Mouse (Mus musculus): ENCODE measurements around the gene Cnbp. TPM values are rescaled to one million over a fixed set of nuclear protein-coding genes. Genes with fewer than 3 reads are reported as not detected.

Gene Cnbp
- total and polyA plus RNA-seq, 3 experiments: 201 to 879 (median 652) TPM

- no peak overlapping the region for H3K4me3 ChIP-seq (ENCODE audit: control insufficient read depth in 1 of 2, insufficient read depth in 1 of 2, low read depth in 2 of 2, low read length in 2 of 2)
- no peak for DNase-seq (ENCODE audit: low read depth, low spot score)
- H3K27ac ChIP-seq (ENCODE audit: control insufficient read depth, low read depth, low read length): no peak overlapping the region
- peaks cover 0 to 11% of the 10 kb centered on the region in 2 experiments; a peak in 2 of 4 replicates for H3K4me1 ChIP-seq (ENCODE audit: control insufficient read depth in 1 of 2, insufficient read depth in 2 of 2, low read length in 2 of 2)
- H3K27me3 ChIP-seq (ENCODE audit: control insufficient read depth in 1 of 2, insufficient read depth in 2 of 2, low read length in 2 of 2): no peaks in the 10 kb centered on the region
- H3K9ac ChIP-seq (ENCODE audit: control insufficient read depth, low read depth, low read length, poor library complexity, severe bottlenecking): no peak overlapping the region
- no peaks in the 10 kb centered on the region for H3K79me2 ChIP-seq (ENCODE audit: control insufficient read depth, insufficient read depth, low read length, poor library complexity)
- TF ChIP-seq CHD1 (IDR thresholded peaks at IDR 0.05; ENCODE audit: low read depth, low read length) (no peak), ZNF384 (IDR thresholded peaks at IDR 0.05; ENCODE audit: low read depth, low read length) (no peak), ZKSCAN1 (IDR thresholded peaks at IDR 0.05; ENCODE audit: low read depth, low read length) (no peak), USF1 (IDR thresholded peaks at IDR 0.05; ENCODE audit: low read depth, low read length) (no peak), KAT2A (conservative IDR thresholded peaks at IDR 0.05; ENCODE audit: low read depth, low read length) (no peak), MEF2A (IDR thresholded peaks at IDR 0.05; ENCODE audit: extremely low read depth, insufficient replicate concordance, low read depth, low read length, poor library complexity, severe bottlenecking) (no peak), RCOR1 (IDR thresholded peaks at IDR 0.05; ENCODE audit: low read depth, low read length) (no peak), TAL1 (IDR thresholded peaks at IDR 0.05; ENCODE audit: low read length) (no peak), EP300 (IDR thresholded peaks at IDR 0.05; ENCODE audit: low read depth in 1 of 2, low read length in 2 of 2) (no peak), MAFK (IDR thresholded peaks at IDR 0.05; ENCODE audit: borderline replicate concordance, low read depth, low read length) (no peak), JUND (IDR thresholded peaks at IDR 0.05; ENCODE audit: low read depth, low read length) (no peak), BHLHE40 (IDR thresholded peaks at IDR 0.05; ENCODE audit: borderline replicate concordance, low read depth, low read length) (no peak), GABPA (IDR thresholded peaks at IDR 0.05; ENCODE audit: low read depth, low read length) (no peak), HCFC1 (IDR thresholded peaks at IDR 0.05; ENCODE audit: low read depth, low read length) (no peak), CTCF (IDR thresholded peaks at IDR 0.05 in 2 of 3, conservative IDR thresholded peaks at IDR 0.05 in 1 of 3; ENCODE audit: control insufficient read depth in 1 of 3, insufficient read depth in 1 of 3, low read depth in 2 of 3, low read length in 3 of 3, poor library complexity in 1 of 3, severe bottlenecking in 1 of 3) (no peak), GATA1 (IDR thresholded peaks at IDR 0.05; ENCODE audit: low read depth, low read length) (no peak), MXI1 (IDR thresholded peaks at IDR 0.05; ENCODE audit: low read depth, low read length) (no peak), UBTF (IDR thresholded peaks at IDR 0.05; ENCODE audit: borderline replicate concordance, insufficient read depth, low read depth, low read length) (no peak)
- peaks cover 9 to 18% of the 10 kb centered on the region in 2 experiments for H3K36me3 ChIP-seq (ENCODE audit: control insufficient read depth in 1 of 2, insufficient read depth in 2 of 2, low read length in 2 of 2)
- H3K9me3 ChIP-seq (replicated peaks; ENCODE audit: insufficient read depth, low read length): no peaks in the 10 kb centered on the region
Measured at GRCm38 (mm10) chr6:87820366-87820765, 30.5 kb downstream of the Cnbp start.

DNA sequence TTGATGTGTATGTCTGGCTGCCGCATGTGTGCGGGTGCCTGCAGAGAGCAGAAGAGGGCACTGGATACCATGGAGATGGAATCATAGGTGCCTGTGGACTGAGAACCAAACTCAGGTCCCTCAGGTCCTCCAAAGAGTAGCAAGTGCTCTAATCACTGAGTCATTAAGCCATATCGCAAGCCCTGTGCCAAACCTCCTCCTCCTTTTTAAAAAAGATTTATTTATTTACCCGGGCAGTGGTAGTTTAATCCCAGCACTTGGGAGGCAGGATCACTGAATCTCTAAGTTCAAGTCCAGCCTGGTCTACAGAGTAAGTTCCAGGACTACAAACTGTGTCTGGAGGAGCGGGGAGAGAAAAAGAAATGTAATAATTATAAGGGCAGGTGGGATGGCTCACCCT is 36.4 kb downstream of the Cnbp start:
- Histone ChIP-seq H3K4me1 (ENCODE audit: control insufficient read depth in 1 of 2, insufficient read depth in 2 of 2, low read length in 2 of 2) (peaks cover 5 to 21% of the 10 kb centered on the region in 2 experiments; a peak in 3 of 4 replicates), H3K27me3 (ENCODE audit: control insufficient read depth in 1 of 2, insufficient read depth in 2 of 2, low read length in 2 of 2) (no peaks in the 10 kb centered on the region), H3K9ac (ENCODE audit: control insufficient read depth, low read depth, low read length, poor library complexity, severe bottlenecking) (no peak overlapping the region), H3K36me3 (ENCODE audit: control insufficient read depth in 1 of 2, insufficient read depth in 2 of 2, low read length in 2 of 2) (peaks cover 10 to 17% of the 10 kb centered on the region in 2 experiments), H3K9me3 (replicated peaks; ENCODE audit: insufficient read depth, low read length) (no peaks in the 10 kb centered on the region), H3K4me3 (ENCODE audit: control insufficient read depth in 1 of 2, insufficient read depth in 1 of 2, low read depth in 2 of 2, low read length in 2 of 2) (no peak overlapping the region), H3K27ac (ENCODE audit: control insufficient read depth, low read depth, low read length) (no peak overlapping the region), H3K79me2 (ENCODE audit: control insufficient read depth, insufficient read depth, low read length, poor library complexity) (peaks cover 8% of the 10 kb centered on the region; the same call in 1 of the 2 replicates)
- DNase-seq (ENCODE audit: low read depth, low spot score): no peak
- no peak for TF ChIP-seq ZMIZ1 (IDR thresholded peaks at IDR 0.05; ENCODE audit: low read depth, low read length)
- no peak for TF ChIP-seq NELFE (IDR thresholded peaks at IDR 0.05; ENCODE audit: low read depth, low read length)
- TF ChIP-seq RAD21 (IDR thresholded peaks at IDR 0.05; ENCODE audit: low read depth, low read length): no peak
- TF ChIP-seq CHD2 (IDR thresholded peaks at IDR 0.05; ENCODE audit: low read length): no peak
- no peak for TF ChIP-seq USF1 (IDR thresholded peaks at IDR 0.05; ENCODE audit: low read depth, low read length)
- no peak for TF ChIP-seq UBTF (IDR thresholded peaks at IDR 0.05; ENCODE audit: borderline replicate concordance, insufficient read depth, low read depth, low read length)
- no peak for TF ChIP-seq MAZ (IDR thresholded peaks at IDR 0.05; ENCODE audit: low read depth, low read length)
- TF ChIP-seq RCOR1 (IDR thresholded peaks at IDR 0.05; ENCODE audit: low read depth, low read length): no peak
- TF ChIP-seq MEF2A (IDR thresholded peaks at IDR 0.05; ENCODE audit: extremely low read depth, insufficient replicate concordance, low read depth, low read length, poor library complexity, severe bottlenecking): no peak

All from MEL (cell line).